Mouse (Mus musculus) hindbrain, embryonic 10.5 days (tissue): Measurements from ENCODE around the gene Mreg. TPM values are rescaled to one million over a fixed set of nuclear protein-coding genes. Genes with fewer than 3 reads are reported as not detected.

Source experiments
- DNase-seq: peaks from one replicate; pipeline ENCODE4 v3.0.0-alpha.2; 2017; ENCODE audit warnings: low spot score
- H3K27ac ChIP-seq: fragments of 300-500 bp; sonication (generic); 2 replicates; pipeline ENCODE4 v1.5.1; 2016; ENCODE audit warnings: mild to moderate bottlenecking, moderate library complexity
- H3K27me3 ChIP-seq: fragments of 300-500 bp; sonication (generic); 2 replicates; pipeline ENCODE4 v1.6.1; 2016; ENCODE audit warnings: mild to moderate bottlenecking; ENCODE audit not compliant: poor library complexity, insufficient read depth, severe bottlenecking
- H3K36me3 ChIP-seq: fragments of 300-500 bp; sonication (generic); 2 replicates; pipeline ENCODE4 v1.6.1; 2016; ENCODE audit warnings: mild to moderate bottlenecking, moderate library complexity
- H3K4me1 ChIP-seq: fragments of 300-500 bp; sonication (generic); replicated peaks from 2 replicates; pipeline ENCODE4 v1.6.1; 2016; ENCODE audit warnings: mild to moderate bottlenecking
- H3K4me3 ChIP-seq: fragments of 300-500 bp; sonication (generic); 2 replicates; pipeline ENCODE4 v1.5.1; 2016; ENCODE audit warnings: mild to moderate bottlenecking, moderate library complexity
- H3K9me3 ChIP-seq: fragments of 300-500 bp; sonication (generic); 2 replicates; pipeline ENCODE4 v1.6.1; 2016; ENCODE audit warnings: mild to moderate bottlenecking, moderate library complexity
- WGBS: fragments of 180-500 bp; shearing (Covaris S2); methylation state at CpG from one replicate; pipeline ENCODE4 v1.1.7; 2016; 5-methylcytosine and 5-hydroxymethylcytosine counted together
- polyA plus RNA-seq: library from polyadenylated mRNA; unstranded; fragments of >200 nt; fragmentation: Nextera tagmentation; extraction: Ambion mirVana; gene quantifications from 2 replicates; pipeline ENCODE4 v1.2.1, GENCODE M21; 2016

Gene Mreg
- polyA plus RNA-seq, 1 experiment from 2014 or later: 12.3 TPM

GRCm38 (mm10) chr1:72225054-72225718 is 13.1 kb upstream of the Mreg start:
- Histone ChIP-seq H3K36me3 (no peaks in the 10 kb centered on the region), H3K9me3 (0 out of 2 replicates have a peak, but pooled peaks cover 5% of the 10 kb centered on the region), H3K27me3 (peaks cover 26% of the 10 kb centered on the region), H3K27ac (0 out of 2 replicates have a peak overlapping the region, but pooled peaks have one; percentile 88), H3K4me3 (peak overlapping the region; percentile 54), H3K4me1 (peaks cover 10% of the 10 kb centered on the region)
- 6% methylated on average over 13 of the region's 13 CpGs for WGBS
- DNase-seq: no peak

GRCm38 (mm10) chr1:72220008-72220407 is 7.9 kb upstream of the Mreg start:
- H3K36me3 ChIP-seq: no peaks in the 10 kb centered on the region
- no peak for DNase-seq
- H3K27me3 ChIP-seq: peaks cover 22% of the 10 kb centered on the region
- H3K4me1 ChIP-seq: peaks cover 5% of the 10 kb centered on the region
- 25% methylated on average over 4 of the region's 4 CpGs for WGBS
- H3K27ac ChIP-seq: no peak overlapping the region
- H3K4me3 ChIP-seq: no peak overlapping the region
- no peaks in the 10 kb centered on the region for H3K9me3 ChIP-seq

- H3K9me3 ChIP-seq: no peaks in the 10 kb centered on the region
- peaks cover 13% of the 10 kb centered on the region for H3K27me3 ChIP-seq
- H3K27ac ChIP-seq: no peak overlapping the region
- no peak overlapping the region for H3K4me3 ChIP-seq
- WGBS: 52% methylated on average over 2 of the region's 2 CpGs
- H3K4me1 ChIP-seq: 0 out of 2 replicates have a peak, but pooled peaks cover 6% of the 10 kb centered on the region
- no peaks in the 10 kb centered on the region for H3K36me3 ChIP-seq
- no peak for DNase-seq
Measured at GRCm38 (mm10) chr1:72219116-72219515, 7.0 kb upstream of the Mreg start.

GRCm38 (mm10) chr1:72218626-72219025 is 6.5 kb upstream of the Mreg start:
- DNase-seq: no peak
- WGBS: 74% methylated on average over 2 of the region's 2 CpGs
- Histone ChIP-seq H3K9me3 (no peaks in the 10 kb centered on the region), H3K27me3 (peaks cover 8% of the 10 kb centered on the region), H3K36me3 (no peaks in the 10 kb centered on the region), H3K4me1 (0 out of 2 replicates have a peak, but pooled peaks cover 6% of the 10 kb centered on the region), H3K4me3 (no peak overlapping the region), H3K27ac (no peak overlapping the region)

GRCm38 (mm10) chr1:72216761-72217160 is 4.7 kb upstream of the Mreg start:
- no peaks in the 10 kb centered on the region for H3K36me3 ChIP-seq
- H3K27me3 ChIP-seq: no peaks in the 10 kb centered on the region
- DNase-seq: no peak
- H3K4me3 ChIP-seq: no peak overlapping the region
- H3K27ac ChIP-seq: no peak overlapping the region
- H3K4me1 ChIP-seq: peaks cover 14% of the 10 kb centered on the region; the same call in 1 of the 2 replicates
- WGBS: 84% methylated on average over 7 of the region's 7 CpGs
- H3K9me3 ChIP-seq: no peaks in the 10 kb centered on the region

GRCm38 (mm10) chr1:72215174-72215573 is 3.1 kb upstream of the Mreg start:
- DNase-seq: no peak
- Histone ChIP-seq H3K27ac (no peak overlapping the region), H3K4me1 (peaks cover 27% of the 10 kb centered on the region), H3K9me3 (no peaks in the 10 kb centered on the region), H3K36me3 (no peaks in the 10 kb centered on the region), H3K4me3 (no peak overlapping the region), H3K27me3 (peaks cover 7% of the 10 kb centered on the region)
- WGBS: 87% methylated on average over 4 of the region's 4 CpGs

GRCm38 (mm10) chr1:72214470-72214961 is 2.4 kb upstream of the Mreg start:
- 65% methylated on average over 7 of the region's 7 CpGs for WGBS
- Histone ChIP-seq H3K4me1 (peaks cover 27% of the 10 kb centered on the region), H3K27ac (no peak overlapping the region), H3K4me3 (no peak overlapping the region), H3K36me3 (no peaks in the 10 kb centered on the region), H3K9me3 (no peaks in the 10 kb centered on the region), H3K27me3 (peaks cover 7% of the 10 kb centered on the region)
- no peak for DNase-seq

GRCm38 (mm10) chr1:72213954-72214353 is 1.8 kb upstream of the Mreg start:
- no peak for DNase-seq
- 89% methylated on average over 3 of the region's 3 CpGs for WGBS
- Histone ChIP-seq H3K27me3 (peaks cover 7% of the 10 kb centered on the region), H3K4me3 (no peak overlapping the region), H3K36me3 (no peaks in the 10 kb centered on the region), H3K4me1 (peaks cover 25% of the 10 kb centered on the region), H3K27ac (no peak overlapping the region), H3K9me3 (no peaks in the 10 kb centered on the region)

GRCm38 (mm10) chr1:72210803-72211679 is 1.1 kb downstream of the Mreg start:
- 25% methylated on average over 17 of the region's 17 CpGs for WGBS
- no peaks in the 10 kb centered on the region for H3K9me3 ChIP-seq
- DNase-seq: no peak
- H3K4me1 ChIP-seq: peaks cover 25% of the 10 kb centered on the region
- H3K4me3 ChIP-seq: peak overlapping the region; percentile 77
- H3K27me3 ChIP-seq: peaks cover 7% of the 10 kb centered on the region
- H3K27ac ChIP-seq: no peak overlapping the region
- no peaks in the 10 kb centered on the region for H3K36me3 ChIP-seq

- H3K36me3 ChIP-seq: no peaks in the 10 kb centered on the region
- H3K9me3 ChIP-seq: no peaks in the 10 kb centered on the region
Measured at GRCm38 (mm10) chr1:72208095-72208494, 4.0 kb downstream of the Mreg start.

GRCm38 (mm10) chr1:72205113-72205512 is 7.0 kb downstream of the Mreg start:
- Histone ChIP-seq H3K36me3 (no peaks in the 10 kb centered on the region), H3K9me3 (no peaks in the 10 kb centered on the region), H3K27ac (no peak overlapping the region), H3K4me3 (no peak overlapping the region), H3K4me1 (no peaks in the 10 kb centered on the region), H3K27me3 (no peaks in the 10 kb centered on the region)
- no peak for DNase-seq
- 82% methylated on average over 3 of the region's 3 CpGs for WGBS

More at GRCm38 (mm10) chr1:72208095-72208494, 4.0 kb downstream of the Mreg start:
- DNase-seq: no peak
- H3K27ac ChIP-seq: no peak overlapping the region
- H3K4me3 ChIP-seq: no peak overlapping the region
- 90% methylated on average over 5 of the region's 5 CpGs for WGBS
- peaks cover 22% of the 10 kb centered on the region for H3K4me1 ChIP-seq
- peaks cover 7% of the 10 kb centered on the region for H3K27me3 ChIP-seq

GRCm38 (mm10) chr1:72203204-72203603 is 8.9 kb downstream of the Mreg start:
- H3K27me3 ChIP-seq: no peaks in the 10 kb centered on the region
- H3K36me3 ChIP-seq: no peaks in the 10 kb centered on the region
- H3K9me3 ChIP-seq: no peaks in the 10 kb centered on the region
- peaks cover 9% of the 10 kb centered on the region for H3K4me1 ChIP-seq
- H3K4me3 ChIP-seq: no peak overlapping the region
- H3K27ac ChIP-seq: no peak overlapping the region
- WGBS: 82% methylated on average over 9 of the region's 9 CpGs
- DNase-seq: no peak

- no peaks in the 10 kb centered on the region for H3K9me3 ChIP-seq
- DNase-seq: no peak
- peaks cover 14% of the 10 kb centered on the region for H3K4me1 ChIP-seq
- no peak overlapping the region for H3K27ac ChIP-seq
- H3K27me3 ChIP-seq: no peaks in the 10 kb centered on the region
- H3K36me3 ChIP-seq: no peaks in the 10 kb centered on the region
- WGBS: 94% methylated on average over 7 of the region's 7 CpGs
- no peak overlapping the region for H3K4me3 ChIP-seq
Measured at GRCm38 (mm10) chr1:72202705-72203104, 9.4 kb downstream of the Mreg start.
